Mouse (Mus musculus) fibroblast of lung, adult 2 months (primary cell): Measurements from ENCODE around the gene Zbtb2.

ENCODE experiments used
- DNase-seq: peaks from one replicate; pipeline ENCODE4 v3.0.0-alpha.2; 2011; ENCODE audit warnings: low read depth

The Zbtb2 gene

GRCm38 (mm10) chr10:4332228-4332979 is 55.5 kb downstream of the Zbtb2 start:
- no peak for DNase-seq

GRCm38 (mm10) chr10:4327716-4328115 is 60.2 kb downstream of the Zbtb2 start:
- no peak for DNase-seq

GRCm38 (mm10) chr10:4325562-4325961 is 62.3 kb downstream of the Zbtb2 start:
- DNase-seq = no peak

GRCm38 (mm10) chr10:4323885-4324284 is 64.0 kb downstream of the Zbtb2 start:
- DNase-seq = no peak
